Mouse (Mus musculus) layer of hippocampus, adult 8-10 months (tissue): ENCODE results near the gene Slk. TPM values are rescaled to one million over a fixed set of nuclear protein-coding genes. Genes with fewer than 3 reads are reported as not detected.
A peak's percentile ranks its signal among the peaks of the same experiment; 100 is the strongest.

Experiments
- DNase-seq, 2 experiments: peaks; one replicate each; pipeline ENCODE4 v3.0.0; 2022; ENCODE audit warnings: low spot score in 2 of 2
- total RNA-seq, 4 experiments: library from RNA; stranded (reverse); gene quantifications; 2 replicates each; pipeline ENCODE4 v1.2.4; 2022

Gene Slk
- total RNA-seq, 4 experiments from 2014 or later: 58.0 to 64.1 (median 60.7) TPM

GRCm38 (mm10) chr19:47651160-47651480 lies 71.6 kb downstream of the Slk start:
- no peak for DNase-seq

GRCm38 (mm10) chr19:47652255-47652654 lies 72.8 kb downstream of the Slk start:
- no peak for DNase-seq

- no peak for DNase-seq
Measured at GRCm38 (mm10) chr19:47653173-47653572, 73.7 kb downstream of the Slk start.

- DNase-seq: no peak
Measured at GRCm38 (mm10) chr19:47654896-47655295, 75.4 kb downstream of the Slk start.

DNA sequence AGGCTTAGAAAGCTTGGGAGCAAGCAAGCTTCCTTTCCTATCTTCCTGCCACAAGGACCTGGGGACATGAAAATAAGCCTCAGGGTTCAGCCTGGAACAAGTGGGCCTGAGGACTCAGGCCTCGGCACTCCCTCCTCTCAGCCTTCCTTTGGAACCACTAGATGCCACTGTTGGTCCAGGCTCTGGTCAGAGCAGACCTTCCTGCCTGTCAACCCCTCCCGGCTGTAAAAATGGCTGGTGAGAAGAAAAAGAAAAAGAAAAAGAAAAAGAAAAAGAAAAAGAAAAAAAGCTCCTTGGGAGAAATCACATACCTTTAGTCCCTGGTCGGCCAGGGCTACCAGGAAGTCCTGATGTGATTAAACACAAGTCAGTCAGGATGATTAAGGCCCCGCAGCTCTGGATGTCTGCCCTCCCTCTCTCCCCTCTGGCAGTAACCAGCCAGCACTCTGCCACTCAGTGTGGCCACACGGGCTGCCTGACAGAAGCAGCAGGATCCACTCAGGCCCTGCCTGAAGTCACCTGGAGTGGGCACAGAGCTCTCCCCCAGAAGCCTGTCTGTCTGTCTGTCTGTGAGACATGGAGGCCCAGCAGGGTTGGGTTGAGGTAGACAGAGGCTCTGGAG lies 79.5 kb downstream of the Slk start:
- DNase-seq: peak; percentile 50 to 52

DNA sequence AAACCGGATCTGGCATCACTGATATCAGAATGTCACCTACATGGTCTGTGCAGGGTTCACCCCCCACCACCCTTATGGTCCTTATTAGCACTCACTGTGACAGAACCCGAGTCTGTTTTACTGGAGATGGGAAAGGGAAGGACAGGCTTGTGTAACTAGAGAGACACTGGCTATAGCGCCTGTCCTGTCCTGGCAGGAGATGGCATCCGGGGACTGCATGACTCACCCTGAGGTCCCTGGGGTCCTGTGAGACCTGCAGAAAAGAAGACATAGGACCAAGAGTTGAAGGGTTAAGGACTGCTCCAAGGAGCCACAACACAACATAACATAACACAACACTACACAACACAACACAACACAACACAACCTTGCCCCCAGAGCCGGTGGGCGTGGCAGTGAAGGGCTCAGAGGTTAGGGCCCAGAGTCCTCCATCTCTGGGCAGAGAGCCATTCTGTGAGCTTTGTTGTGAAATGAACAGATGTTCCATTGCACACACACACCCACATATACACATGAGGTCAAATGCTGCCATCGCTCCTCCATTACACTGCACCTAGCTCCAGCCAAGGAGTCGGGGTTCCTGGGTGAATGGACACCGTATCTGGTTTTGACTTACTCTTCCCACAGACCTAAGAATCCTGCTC lies 80.4 kb downstream of the Slk start:
- no peak for DNase-seq

DNA sequence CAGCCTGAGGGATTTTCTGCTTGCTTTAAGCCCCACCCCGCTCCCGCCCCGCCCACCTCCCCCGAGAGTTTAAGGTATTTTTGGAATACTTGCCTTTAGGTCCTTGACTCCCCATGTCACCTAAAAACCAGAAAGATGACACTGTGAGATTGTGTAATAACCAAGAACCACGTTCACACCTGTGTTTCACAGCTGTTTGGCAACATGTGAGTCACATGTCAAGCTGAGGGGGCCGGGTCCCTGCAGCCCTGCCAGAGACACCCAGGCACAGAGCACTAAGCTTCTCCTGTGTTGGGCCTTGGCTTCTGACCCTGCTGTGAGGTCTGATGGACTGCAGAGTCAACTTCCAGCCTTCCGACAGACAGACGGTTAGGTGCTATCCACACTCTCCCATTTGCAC lies 88.1 kb downstream of the Slk start:
- DNase-seq: no peak

DNA sequence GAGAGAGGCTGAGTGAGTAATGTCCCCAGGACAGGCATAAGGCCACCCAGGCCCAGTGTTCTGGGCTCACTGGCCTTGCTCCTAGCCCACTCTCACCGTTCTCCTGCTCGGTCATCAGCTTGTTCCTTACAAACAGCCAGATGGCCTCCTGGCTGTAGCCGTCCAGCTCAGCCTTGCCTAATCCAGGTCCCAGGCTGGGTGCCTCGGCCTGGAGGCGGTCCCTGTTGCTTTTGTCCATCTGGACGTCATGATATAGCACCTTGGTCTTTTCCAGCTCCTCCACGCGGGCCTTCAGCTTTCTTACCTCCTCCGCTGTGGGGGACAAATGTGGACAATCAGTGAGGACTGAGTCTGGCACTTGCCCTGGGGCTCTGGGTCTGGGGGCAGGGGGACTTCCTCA lies 88.9 kb downstream of the Slk start:
- DNase-seq: no peak

- peak in 1 of 2 experiments; percentile 41 for DNase-seq
Measured at GRCm38 (mm10) chr19:47674419-47674818, 94.9 kb downstream of the Slk start.

DNA sequence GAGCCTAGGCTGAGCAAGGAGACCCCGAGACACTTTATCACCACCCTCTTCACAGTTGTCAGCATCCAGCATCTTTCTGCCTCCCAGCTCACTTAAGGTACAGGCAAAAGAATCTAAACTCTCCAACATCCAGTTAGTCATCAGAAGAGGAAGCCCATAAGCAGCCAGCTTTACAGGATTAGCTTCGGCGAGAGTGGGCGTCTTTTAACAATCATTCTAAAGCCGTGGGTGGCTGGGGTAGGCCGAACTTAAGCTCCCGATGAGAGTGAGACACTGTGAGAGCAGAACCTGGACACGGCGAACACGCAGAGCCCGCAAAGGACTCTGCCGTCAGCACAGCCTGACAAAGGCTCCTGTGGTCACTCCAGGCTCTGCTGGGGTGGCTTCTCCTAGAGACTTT lies 99.2 kb downstream of the Slk start:
- DNase-seq: peak; percentile 21 to 46

- DNase-seq: no peak
Measured at GRCm38 (mm10) chr19:47689592-47689991, 110.1 kb downstream of the Slk start.

GRCm38 (mm10) chr19:47691994-47692393 lies 112.5 kb downstream of the Slk start, which contains the start of gene Col17a1:
Gene Col17a1 (minus strand): TSS chr19:47692094.
- DNase-seq: no peak

Other genes with a start within 250 kb of the Slk start
- 10 to 100 TPM; 31.8 to 34.5 (median 32.9) TPM for gene Sh3pxd2a, start 115.3 kb upstream of the Slk start, total RNA-seq
- gene Stn1, start 42.2 kb upstream of the Slk start, total RNA-seq: 10 to 100 TPM; 19.9 to 29.8 (median 23.6) TPM
- under 1 TPM in 1 of 4 experiments, not detected in 3; 0.17 TPM for gene Col17a1, start 112.4 kb downstream of the Slk start, total RNA-seq
- 100 to 1,000 TPM in 1 of 4 experiments, 10 to 100 TPM in 3; 89.0 to 103 (median 98.2) TPM for gene Sfr1, start 152.0 kb downstream of the Slk start, total RNA-seq